Mouse (Mus musculus): ENCODE data around the gene Gm47289.

DNA sequence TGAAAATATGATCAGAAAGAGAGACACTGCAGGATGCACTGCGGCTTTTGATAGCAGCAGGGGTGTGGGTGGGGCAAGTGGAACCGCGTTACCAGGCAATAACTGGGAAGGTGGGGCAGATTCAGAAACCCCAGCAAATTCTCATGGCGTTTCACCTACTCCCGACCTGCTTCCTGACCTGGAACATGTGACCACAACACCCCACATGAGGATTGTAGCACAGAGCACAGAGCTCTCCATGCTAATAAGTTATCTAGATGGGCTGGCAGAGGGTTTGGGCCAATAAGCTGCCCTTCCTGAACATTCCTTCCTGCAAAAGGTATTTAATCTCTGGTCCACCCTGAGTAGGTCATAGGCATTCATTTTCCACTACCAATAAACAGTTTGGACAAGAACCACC, 28.3 kb upstream of the Gm47289 start:
- TF ChIP-seq EP300 (IDR thresholded peaks at IDR 0.05; ENCODE audit: low read depth) (no peak), CTCF (IDR thresholded peaks at IDR 0.05; ENCODE audit: low read depth) (no peak)

Measured in liver, embryonic 14.5 days (tissue).